Mouse (Mus musculus): ENCODE data around the gene Tmem45a2.

DNA sequence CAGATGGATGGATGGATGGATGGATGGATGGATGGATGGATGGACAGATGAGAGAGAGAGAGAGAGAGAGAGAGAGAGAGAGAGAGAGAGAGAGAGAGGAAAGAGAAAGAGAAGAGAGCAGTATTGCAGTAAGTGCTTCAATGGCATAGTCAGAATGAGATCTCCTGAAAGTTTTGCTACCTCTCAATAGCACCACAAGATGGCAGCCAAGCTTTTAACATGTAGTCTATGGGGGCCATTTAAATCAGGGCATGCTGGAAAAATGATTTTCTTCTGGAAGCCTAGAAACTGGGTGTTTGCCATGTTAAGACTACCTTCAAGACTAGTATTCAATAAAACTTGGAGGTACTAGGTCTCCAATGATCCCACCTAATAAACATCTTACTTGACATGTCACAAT, 44.9 kb upstream of the Tmem45a2 start:
- TF ChIP-seq POLR2A (IDR thresholded peaks at IDR 0.05; ENCODE audit: low read depth, low read length) = no peak
- TF ChIP-seq CTCF (IDR thresholded peaks at IDR 0.05; ENCODE audit: extremely low read depth, insufficient read length, insufficient replicate concordance, low read depth, low read length) = no peak
